Mouse (Mus musculus): Measurements from ENCODE around the gene Mtr. TPM values are rescaled to one million over a fixed set of nuclear protein-coding genes. Genes with fewer than 3 reads are reported as not detected.
A peak's percentile ranks its signal among the peaks of the same experiment; 100 is the strongest.

Mtr gene
- total and polyA plus RNA-seq, 2 experiments from 2014 or later, result 3.0 to 7.8 TPM

GRCm38 (mm10) chr13:12166386-12166785 lies 91.5 kb downstream of the Mtr start:
- DNase-seq (ENCODE audit: low spot score) (peak; percentile 25), ATAC-seq (no peak)
- Histone ChIP-seq H3K4me1 (ENCODE audit: insufficient read depth, low read length) (no peaks in the 10 kb centered on the region; the same call in 1 of the 2 replicates), H3K9me3 (ENCODE audit: low read length) (no peaks in the 10 kb centered on the region), H3K9ac (replicated peaks; ENCODE audit: low read length) (no peak overlapping the region), H3K4me3 (ENCODE audit: low read length) (no peak overlapping the region), H3K27me3 (ENCODE audit: insufficient read depth, low read length) (no peaks in the 10 kb centered on the region), H3K36me3 (ENCODE audit: insufficient read depth, low read length) (no peaks in the 10 kb centered on the region), H3K4me2 (ENCODE audit: low read depth, low read length) (no peak overlapping the region), H3K27ac (no peak overlapping the region)
- WGBS, result 9% methylated on average over 6 of the region's 6 CpGs
- no peak for TF ChIP-seq CTCF (IDR thresholded peaks at IDR 0.05; ENCODE audit: low read depth)

GRCm38 (mm10) chr13:12165461-12166058 lies 92.4 kb downstream of the Mtr start:
- ATAC-seq, result 0 out of 2 replicates have a peak, but pooled peaks have one; percentile 32
- WGBS, result 59% methylated on average over 8 of the region's 8 CpGs

GRCm38 (mm10) chr13:12162457-12162856 lies 95.5 kb downstream of the Mtr start:
- no peak overlapping the region for H3K27ac ChIP-seq
- 93% methylated on average over 4 of the region's 4 CpGs for WGBS
- DNase-seq (ENCODE audit: low spot score), result no peak
- no peak for ATAC-seq
- peaks cover 4% of the 10 kb centered on the region; the same call in 1 of the 2 replicates for H3K4me1 ChIP-seq (ENCODE audit: insufficient read depth, low read length)
- H3K4me3 ChIP-seq (ENCODE audit: low read length), result no peak overlapping the region
- no peak for TF ChIP-seq CTCF (IDR thresholded peaks at IDR 0.05; ENCODE audit: low read depth)
- H3K4me2 ChIP-seq (ENCODE audit: low read depth, low read length), result no peak overlapping the region
- no peak overlapping the region for H3K9ac ChIP-seq (replicated peaks; ENCODE audit: low read length)
- H3K9me3 ChIP-seq (ENCODE audit: low read length), result no peaks in the 10 kb centered on the region
- no peaks in the 10 kb centered on the region for H3K27me3 ChIP-seq (ENCODE audit: insufficient read depth, low read length)
- no peaks in the 10 kb centered on the region for H3K36me3 ChIP-seq (ENCODE audit: insufficient read depth, low read length)

More at GRCm38 (mm10) chr13:12165461-12166058, 92.4 kb downstream of the Mtr start:
- Histone ChIP-seq H3K27ac (no peak overlapping the region), H3K9me3 (ENCODE audit: low read length) (no peaks in the 10 kb centered on the region), H3K9ac (replicated peaks; ENCODE audit: low read length) (no peak overlapping the region), H3K36me3 (ENCODE audit: insufficient read depth, low read length) (no peaks in the 10 kb centered on the region), H3K4me3 (ENCODE audit: low read length) (no peak overlapping the region), H3K27me3 (ENCODE audit: insufficient read depth, low read length) (no peaks in the 10 kb centered on the region), H3K4me2 (ENCODE audit: low read depth, low read length) (no peak overlapping the region), H3K4me1 (ENCODE audit: insufficient read depth, low read length) (peaks cover under 1% of the 10 kb centered on the region; the same call in 1 of the 2 replicates)
- no peak for TF ChIP-seq CTCF (IDR thresholded peaks at IDR 0.05; ENCODE audit: low read depth)
- DNase-seq (ENCODE audit: low spot score), result no peak

GRCm38 (mm10) chr13:12160121-12160475 lies 97.8 kb downstream of the Mtr start:
- Histone ChIP-seq H3K27me3 (ENCODE audit: insufficient read depth, low read length) (no peaks in the 10 kb centered on the region), H3K4me3 (ENCODE audit: low read length) (no peak overlapping the region), H3K36me3 (ENCODE audit: insufficient read depth, low read length) (no peaks in the 10 kb centered on the region), H3K27ac (no peak overlapping the region), H3K9ac (replicated peaks; ENCODE audit: low read length) (no peak overlapping the region), H3K4me2 (ENCODE audit: low read depth, low read length) (no peak overlapping the region), H3K4me1 (ENCODE audit: insufficient read depth, low read length) (0 out of 2 replicates have a peak, but pooled peaks cover 4% of the 10 kb centered on the region), H3K9me3 (ENCODE audit: low read length) (no peaks in the 10 kb centered on the region)
- ATAC-seq, result peak; percentile 68
- TF ChIP-seq CTCF (IDR thresholded peaks at IDR 0.05; ENCODE audit: low read depth), result no peak
- WGBS, result 35% methylated on average over 3 of the region's 3 CpGs
- DNase-seq (ENCODE audit: low spot score), result peak; percentile 69

- Histone ChIP-seq H3K9ac (replicated peaks; ENCODE audit: low read length) (no peak overlapping the region), H3K27ac (no peak overlapping the region), H3K4me3 (ENCODE audit: low read length) (no peak overlapping the region), H3K4me1 (ENCODE audit: insufficient read depth, low read length) (0 out of 2 replicates have a peak, but pooled peaks cover 4% of the 10 kb centered on the region), H3K9me3 (ENCODE audit: low read length) (no peaks in the 10 kb centered on the region), H3K27me3 (ENCODE audit: insufficient read depth, low read length) (no peaks in the 10 kb centered on the region), H3K36me3 (ENCODE audit: insufficient read depth, low read length) (no peaks in the 10 kb centered on the region), H3K4me2 (ENCODE audit: low read depth, low read length) (no peak overlapping the region)
- ATAC-seq (peak; percentile 18; the same call in 1 of the 2 replicates), DNase-seq (ENCODE audit: low spot score) (no peak)
- no peak for TF ChIP-seq CTCF (IDR thresholded peaks at IDR 0.05; ENCODE audit: low read depth)
- 55% methylated on average over 9 of the region's 9 CpGs for WGBS
These were observed 98.4 kb downstream of the Mtr start for GRCm38 (mm10) chr13:12159288-12160120.

- Histone ChIP-seq H3K4me3 (ENCODE audit: low read length) (no peak overlapping the region), H3K4me1 (ENCODE audit: insufficient read depth, low read length) (no peaks in the 10 kb centered on the region), H3K27ac (no peak overlapping the region), H3K9me3 (ENCODE audit: low read length) (no peaks in the 10 kb centered on the region), H3K4me2 (ENCODE audit: low read depth, low read length) (no peak overlapping the region), H3K27me3 (ENCODE audit: insufficient read depth, low read length) (no peaks in the 10 kb centered on the region), H3K36me3 (ENCODE audit: insufficient read depth, low read length) (no peaks in the 10 kb centered on the region), H3K9ac (replicated peaks; ENCODE audit: low read length) (0 out of 2 replicates have a peak overlapping the region, but pooled peaks have one; percentile 28)
- ATAC-seq (no peak), DNase-seq (ENCODE audit: low spot score) (no peak)
- TF ChIP-seq CTCF (IDR thresholded peaks at IDR 0.05; ENCODE audit: low read depth), result no peak
- 76% methylated on average over 11 of the region's 11 CpGs for WGBS
These were observed 104.0 kb downstream of the Mtr start for GRCm38 (mm10) chr13:12153922-12154321.
